Mouse (Mus musculus) urinary bladder, adult 2 months (tissue): ENCODE data around the gene Mgst2. TPM values are rescaled to one million over a fixed set of nuclear protein-coding genes. Genes with fewer than 3 reads are reported as not detected.

ENCODE experiments used
- DNase-seq: peaks from one replicate; pipeline ENCODE4 v3.0.0; 2022; ENCODE audit warnings: low spot score
- polyA plus RNA-seq: library from polyadenylated mRNA; depleted of rRNA; stranded (reverse); fragments of >200 nt; gene quantifications from 2 replicates; pipeline ENCODE4 v1.2.3, GENCODE M21; 2012; rRNA removed

Mgst2 gene
- polyA plus RNA-seq, result 16.9 and 32.1 TPM in 2 replicates

GRCm38 (mm10) chr3:51660060-51660459, at the start of gene Mgst2:
TSS of gene Mgst2 (plus strand) at chr3:51660360.
- DNase-seq, result no peak

- no peak for DNase-seq
Measured at GRCm38 (mm10) chr3:51611972-51612371, 48.2 kb upstream of the Mgst2 start.

GRCm38 (mm10) chr3:51612398-51613356, 47.5 kb upstream of the Mgst2 start:
- DNase-seq, result no peak

- no peak for DNase-seq
Measured at GRCm38 (mm10) chr3:51614278-51614677, 45.9 kb upstream of the Mgst2 start.

GRCm38 (mm10) chr3:51623956-51624355, 36.2 kb upstream of the Mgst2 start:
- DNase-seq, result no peak

GRCm38 (mm10) chr3:51627741-51628140, 32.4 kb upstream of the Mgst2 start:
- DNase-seq, result no peak

GRCm38 (mm10) chr3:51628977-51629376, 31.2 kb upstream of the Mgst2 start:
- DNase-seq, result no peak

GRCm38 (mm10) chr3:51630746-51631145, 29.4 kb upstream of the Mgst2 start:
- no peak for DNase-seq

- no peak for DNase-seq
Measured at GRCm38 (mm10) chr3:51631971-51632370, 28.2 kb upstream of the Mgst2 start.

- no peak for DNase-seq
Measured at GRCm38 (mm10) chr3:51634451-51634850, 25.7 kb upstream of the Mgst2 start.

GRCm38 (mm10) chr3:51635960-51636359, 24.2 kb upstream of the Mgst2 start:
- no peak for DNase-seq

GRCm38 (mm10) chr3:51636700-51637099, 23.5 kb upstream of the Mgst2 start:
- DNase-seq, result no peak

GRCm38 (mm10) chr3:51637326-51637725, 22.8 kb upstream of the Mgst2 start:
- no peak for DNase-seq

- no peak for DNase-seq
Measured at GRCm38 (mm10) chr3:51638260-51638659, 21.9 kb upstream of the Mgst2 start.

- no peak for DNase-seq
Measured at GRCm38 (mm10) chr3:51645484-51645883, 14.7 kb upstream of the Mgst2 start.

- DNase-seq, result no peak
Measured at GRCm38 (mm10) chr3:51646301-51646700, 13.9 kb upstream of the Mgst2 start.

- no peak for DNase-seq
Measured at GRCm38 (mm10) chr3:51647356-51647755, 12.8 kb upstream of the Mgst2 start.

GRCm38 (mm10) chr3:51648037-51648664, 12.0 kb upstream of the Mgst2 start:
- DNase-seq, result peak; percentile 45

GRCm38 (mm10) chr3:51649426-51649825, 10.7 kb upstream of the Mgst2 start:
- DNase-seq, result no peak

GRCm38 (mm10) chr3:51649986-51650385, 10.2 kb upstream of the Mgst2 start:
- no peak for DNase-seq

- DNase-seq, result no peak
Measured at GRCm38 (mm10) chr3:51651149-51651548, 9.0 kb upstream of the Mgst2 start.

- no peak for DNase-seq
Measured at GRCm38 (mm10) chr3:51652292-51652691, 7.9 kb upstream of the Mgst2 start.

- no peak for DNase-seq
Measured at GRCm38 (mm10) chr3:51652701-51653100, 7.5 kb upstream of the Mgst2 start.
